Mouse (Mus musculus) erythroblast, embryonic 14.5 days (primary cell): ENCODE results near the gene Sgo2a.

Experiments used
- GATA1 ChIP-seq: IDR thresholded peaks from 2 replicates; pipeline ENCODE4 v1.6.1; 2012; ENCODE audit warnings: low read length, inconsistent platforms, mixed read lengths
- TAL1 ChIP-seq: IDR thresholded peaks from 3 replicates; pipeline ENCODE4 v1.6.1; 2012; ENCODE audit warnings: low read length, inconsistent platforms, mixed read lengths

DNA sequence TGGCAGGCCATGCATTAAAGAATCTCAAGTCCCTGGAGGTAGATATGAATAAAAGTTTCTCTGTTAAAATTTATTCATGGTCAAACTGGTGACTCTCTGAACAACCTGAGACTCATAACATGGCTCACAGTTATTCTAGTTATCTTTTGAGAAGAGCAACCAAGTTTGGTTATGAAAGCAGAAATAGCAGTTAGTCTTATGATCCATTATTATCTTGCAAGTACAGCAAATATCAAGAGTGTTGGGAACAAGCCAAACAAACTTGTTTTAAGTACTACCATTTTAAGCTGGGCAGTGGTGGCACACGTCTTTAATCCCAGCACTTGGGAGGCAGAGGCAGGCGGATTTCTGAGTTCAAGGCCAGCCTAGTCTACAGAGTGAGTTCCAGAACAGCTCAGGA lies 4.5 kb upstream of the Sgo2a start:
- TF ChIP-seq GATA1 (no peak), TAL1 (no peak)
